Mouse (Mus musculus): Measurements from ENCODE around the gene Mest. TPM values are rescaled to one million over a fixed set of nuclear protein-coding genes. Genes with fewer than 3 reads are reported as not detected.
A peak's percentile ranks its signal among the peaks of the same experiment; 100 is the strongest.

Gene Mest
- polyA plus RNA-seq, 1 experiment from 2014 or later, result 1,257 TPM

DNA sequence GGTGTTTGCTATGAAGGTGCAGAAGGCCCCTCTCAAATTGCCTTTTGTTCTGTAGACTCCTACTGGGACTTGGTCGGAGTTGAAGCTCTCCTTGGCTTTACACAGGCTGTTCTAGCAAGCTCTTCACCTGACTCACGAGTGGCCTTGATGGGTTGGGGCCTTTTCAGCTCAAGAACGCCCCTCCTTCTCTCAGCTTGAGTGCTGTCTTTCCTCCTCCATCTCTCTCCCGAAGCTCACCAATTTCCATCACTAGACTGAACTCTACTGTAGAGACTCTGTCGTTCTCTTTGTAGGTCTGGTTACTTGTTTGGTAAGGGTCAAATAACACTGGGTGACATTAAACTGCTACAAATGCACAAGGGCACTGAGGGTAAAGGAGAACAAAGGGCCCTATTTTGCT, 30.5 kb upstream of the Mest start:
- Histone ChIP-seq H3K4me1 (replicated peaks) (peaks cover 29% of the 10 kb centered on the region), H3K36me3 (no peaks in the 10 kb centered on the region), H3K4me3 (peak overlapping the region; percentile 62), H3K27me3 (ENCODE audit: insufficient read depth, poor library complexity, severe bottlenecking) (no peaks in the 10 kb centered on the region), H3K27ac (peak overlapping the region; percentile 98), H3K9me3 (no peaks in the 10 kb centered on the region)
- 72% methylated on average over 5 of the region's 5 CpGs for WGBS
- DNase-seq (ENCODE audit: low spot score), result no peak

DNA sequence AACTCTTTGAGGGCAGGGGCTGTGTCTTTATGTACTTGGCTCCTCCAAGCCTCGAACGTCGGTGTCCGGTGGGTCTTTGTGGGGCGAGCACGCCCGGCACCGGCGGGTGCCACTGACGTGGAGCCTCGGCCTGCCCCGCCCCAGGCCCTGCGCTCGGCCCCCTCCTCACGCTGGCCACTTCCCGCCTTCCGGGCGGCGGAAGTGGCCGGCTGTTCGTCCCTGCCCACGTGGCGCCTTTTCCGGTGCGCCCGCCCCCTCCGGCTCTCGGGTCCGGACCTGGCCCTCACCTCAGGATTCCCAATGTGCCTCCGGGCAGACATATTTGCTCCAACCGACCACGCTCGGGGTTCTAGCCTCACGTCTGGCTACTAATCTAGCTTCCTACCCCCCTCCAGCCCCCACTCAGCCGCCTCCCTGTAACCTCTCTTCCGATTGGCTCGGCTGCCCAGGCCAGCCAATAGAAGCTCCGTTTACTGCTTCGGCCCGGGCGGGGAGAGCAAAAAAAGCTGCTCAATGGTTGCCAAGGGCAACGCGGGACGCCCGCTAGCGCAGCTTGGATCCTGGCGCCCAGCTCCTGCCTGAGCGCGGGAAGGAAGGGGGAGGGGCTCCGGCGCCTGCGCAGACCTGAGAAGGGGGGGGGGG, 29.9 kb upstream of the Mest start, which contains the start of gene Cep41:
Gene Cep41, minus strand, starts transcription at position 400 of the 642 bp plus-strand sequence.
- H3K27ac ChIP-seq, result peak within 1 kb of the TSS; percentile 98
- H3K27me3 ChIP-seq (ENCODE audit: insufficient read depth, poor library complexity, severe bottlenecking), result no peaks in the 10 kb centered on the region
- peak; percentile 98 for DNase-seq (ENCODE audit: low spot score)
- peak within 1 kb of the TSS; percentile 62 for H3K4me3 ChIP-seq
- peaks cover 29% of the 10 kb centered on the region for H3K4me1 ChIP-seq (replicated peaks)
- H3K36me3 ChIP-seq, result no peaks in the 10 kb centered on the region
- no peaks in the 10 kb centered on the region for H3K9me3 ChIP-seq
- under 1% methylated on average over 52 of the region's 52 CpGs for WGBS

DNA sequence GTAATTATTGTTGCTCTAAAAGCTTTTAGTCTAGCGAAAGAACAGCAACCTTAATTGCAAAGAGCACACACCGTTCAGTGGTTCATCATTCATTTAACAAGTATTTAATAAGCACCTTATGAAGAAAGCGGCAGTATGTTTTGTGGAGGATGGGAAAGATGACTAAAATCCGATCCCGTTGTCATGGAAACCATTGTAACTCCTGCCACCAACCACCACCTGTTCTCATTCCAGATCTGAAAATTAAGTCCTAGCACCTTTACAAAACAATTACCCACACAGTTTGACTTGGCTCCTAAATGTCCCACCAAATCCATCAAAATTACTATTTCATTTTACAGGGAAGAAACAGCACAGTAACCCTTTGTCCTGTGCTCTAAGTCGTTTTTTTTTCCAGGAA, 29.1 kb upstream of the Mest start:
- WGBS, result 42% methylated on average over 6 of the region's 6 CpGs
- no peaks in the 10 kb centered on the region for H3K27me3 ChIP-seq (ENCODE audit: insufficient read depth, poor library complexity, severe bottlenecking)
- no peaks in the 10 kb centered on the region for H3K9me3 ChIP-seq
- DNase-seq (ENCODE audit: low spot score), result no peak
- H3K4me3 ChIP-seq, result peak overlapping the region; percentile 62
- peak overlapping the region; percentile 98 for H3K27ac ChIP-seq
- H3K36me3 ChIP-seq, result no peaks in the 10 kb centered on the region
- H3K4me1 ChIP-seq (replicated peaks), result peaks cover 29% of the 10 kb centered on the region

DNA sequence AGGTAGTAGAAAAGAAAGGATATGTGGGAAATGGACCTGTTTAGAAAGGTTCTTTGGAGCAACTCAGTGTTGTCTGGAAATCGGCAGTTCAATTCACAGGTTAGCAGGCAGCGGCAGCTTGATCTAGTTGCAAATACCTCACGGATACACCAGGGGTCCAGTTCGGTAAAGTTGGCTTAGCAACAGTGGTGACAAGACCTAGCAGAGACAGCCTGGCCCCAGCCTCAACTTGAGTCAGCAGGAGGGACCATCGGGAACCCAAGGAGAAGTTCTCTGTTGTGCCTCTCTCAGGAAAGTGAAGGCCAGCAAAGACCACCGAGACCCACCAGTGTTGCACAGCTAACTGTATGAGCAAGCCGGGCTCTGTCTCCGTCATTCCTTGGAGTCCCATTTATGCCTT, 28.2 kb upstream of the Mest start:
- DNase-seq (ENCODE audit: low spot score), result no peak
- peaks cover 32% of the 10 kb centered on the region for H3K4me1 ChIP-seq (replicated peaks)
- H3K36me3 ChIP-seq, result no peaks in the 10 kb centered on the region
- peak overlapping the region; percentile 30; the same call in 1 of the 2 replicates for H3K27ac ChIP-seq
- H3K4me3 ChIP-seq, result no peak overlapping the region
- H3K9me3 ChIP-seq, result no peaks in the 10 kb centered on the region
- no peaks in the 10 kb centered on the region for H3K27me3 ChIP-seq (ENCODE audit: insufficient read depth, poor library complexity, severe bottlenecking)
- 89% methylated on average over 8 of the region's 8 CpGs for WGBS

DNA sequence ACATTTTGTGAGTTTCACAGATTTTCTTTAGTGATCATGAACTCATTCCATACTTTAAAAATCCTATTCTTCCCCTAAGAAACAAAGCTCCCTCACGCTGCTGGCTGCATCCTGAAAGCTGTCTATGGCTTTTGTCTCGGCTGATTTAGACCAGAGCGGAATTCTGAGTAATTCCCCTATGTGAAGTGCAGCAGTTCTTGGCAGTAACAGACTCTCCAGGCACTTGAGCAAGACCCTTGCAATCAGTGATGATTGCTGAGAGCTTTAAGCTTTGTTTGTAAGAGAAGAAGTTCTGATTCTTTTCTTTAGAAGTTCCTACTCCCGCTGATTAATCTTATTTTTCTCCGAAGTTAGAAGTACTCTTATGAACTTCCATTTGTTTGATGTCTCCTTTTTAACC, 25.9 kb upstream of the Mest start:
- H3K4me3 ChIP-seq, result no peak overlapping the region
- WGBS, result 63% methylated on average over 5 of the region's 5 CpGs
- H3K27me3 ChIP-seq (ENCODE audit: insufficient read depth, poor library complexity, severe bottlenecking), result no peaks in the 10 kb centered on the region
- H3K36me3 ChIP-seq, result no peaks in the 10 kb centered on the region
- peak overlapping the region; percentile 78; the same call in 1 of the 2 replicates for H3K27ac ChIP-seq
- no peak for DNase-seq (ENCODE audit: low spot score)
- H3K4me1 ChIP-seq (replicated peaks), result peaks cover 36% of the 10 kb centered on the region
- no peaks in the 10 kb centered on the region for H3K9me3 ChIP-seq

DNA sequence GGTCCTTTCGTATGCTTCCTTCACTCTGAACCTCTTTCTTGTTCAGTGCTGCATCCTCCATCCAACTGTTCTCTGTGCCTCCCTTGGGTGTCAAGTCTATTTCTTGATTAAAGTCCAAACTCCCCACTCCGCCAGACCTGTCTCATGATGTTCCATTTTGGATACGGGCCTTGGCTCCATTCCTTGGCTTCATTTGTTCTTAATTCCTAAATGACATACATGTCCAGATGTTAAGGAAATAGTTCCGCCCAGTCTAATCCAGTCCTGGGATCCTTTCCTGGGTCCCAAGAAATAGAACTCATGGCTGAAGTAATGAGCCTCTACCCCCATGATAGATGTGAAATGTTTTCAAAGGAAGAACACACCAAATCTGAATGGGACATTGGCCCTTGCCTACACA, 25.3 kb upstream of the Mest start:
- Histone ChIP-seq H3K36me3 (no peaks in the 10 kb centered on the region), H3K9me3 (no peaks in the 10 kb centered on the region), H3K27ac (peak overlapping the region; percentile 78; the same call in 1 of the 2 replicates), H3K27me3 (ENCODE audit: insufficient read depth, poor library complexity, severe bottlenecking) (no peaks in the 10 kb centered on the region), H3K4me1 (replicated peaks) (peaks cover 30% of the 10 kb centered on the region), H3K4me3 (no peak overlapping the region)
- DNase-seq (ENCODE audit: low spot score), result no peak
- 96% methylated on average over 4 of the region's 4 CpGs for WGBS

DNA sequence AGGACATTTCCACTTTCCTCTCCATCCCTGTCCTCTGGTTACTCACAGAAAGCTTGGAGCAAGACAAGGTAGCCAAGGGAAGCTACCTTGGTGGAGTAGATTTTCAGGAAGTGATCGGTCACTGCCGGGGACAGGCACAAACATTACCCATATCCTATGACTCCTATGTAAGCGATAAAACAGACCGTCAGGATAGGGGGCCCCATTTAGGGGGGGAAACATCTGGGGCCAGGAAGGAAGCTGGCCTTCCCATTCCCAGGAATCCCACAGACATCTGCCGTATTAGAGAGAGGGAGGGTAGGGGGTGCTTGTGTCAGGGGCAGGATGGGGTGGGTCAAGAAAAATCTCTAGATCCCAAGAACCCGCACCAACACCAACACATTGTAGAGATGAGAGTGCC, 23.2 kb upstream of the Mest start:
- Histone ChIP-seq H3K27me3 (ENCODE audit: insufficient read depth, poor library complexity, severe bottlenecking) (no peaks in the 10 kb centered on the region), H3K4me1 (replicated peaks) (peaks cover 16% of the 10 kb centered on the region), H3K27ac (peak overlapping the region; percentile 71), H3K4me3 (no peak overlapping the region), H3K9me3 (no peaks in the 10 kb centered on the region), H3K36me3 (no peaks in the 10 kb centered on the region)
- no peak for DNase-seq (ENCODE audit: low spot score)
- WGBS, result 76% methylated on average over 6 of the region's 6 CpGs

DNA sequence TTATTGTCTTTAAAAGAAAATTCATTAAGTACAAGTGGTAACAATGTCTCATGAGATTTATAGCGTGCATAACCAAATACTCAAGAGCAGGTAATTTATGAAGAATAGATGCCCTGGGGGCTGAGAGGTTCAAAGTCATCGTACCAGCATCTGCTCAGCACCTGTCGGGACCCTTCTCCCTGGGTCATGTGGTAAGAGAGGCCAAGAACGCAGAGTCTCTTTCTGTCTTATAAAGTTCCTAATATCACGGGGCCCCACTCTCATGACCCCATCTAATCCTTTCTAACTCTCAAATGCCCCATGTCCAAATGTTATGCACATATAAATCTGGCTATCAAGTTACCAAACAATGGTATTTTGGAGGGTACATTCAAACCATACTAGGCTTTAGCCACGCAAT, 20.5 kb upstream of the Mest start:
- 81% methylated on average over 6 of the region's 6 CpGs for WGBS
- Histone ChIP-seq H3K4me3 (no peak overlapping the region), H3K9me3 (no peaks in the 10 kb centered on the region), H3K4me1 (replicated peaks) (peaks cover 18% of the 10 kb centered on the region), H3K27me3 (ENCODE audit: insufficient read depth, poor library complexity, severe bottlenecking) (no peaks in the 10 kb centered on the region), H3K27ac (no peak overlapping the region), H3K36me3 (no peaks in the 10 kb centered on the region)
- no peak for DNase-seq (ENCODE audit: low spot score)

DNA sequence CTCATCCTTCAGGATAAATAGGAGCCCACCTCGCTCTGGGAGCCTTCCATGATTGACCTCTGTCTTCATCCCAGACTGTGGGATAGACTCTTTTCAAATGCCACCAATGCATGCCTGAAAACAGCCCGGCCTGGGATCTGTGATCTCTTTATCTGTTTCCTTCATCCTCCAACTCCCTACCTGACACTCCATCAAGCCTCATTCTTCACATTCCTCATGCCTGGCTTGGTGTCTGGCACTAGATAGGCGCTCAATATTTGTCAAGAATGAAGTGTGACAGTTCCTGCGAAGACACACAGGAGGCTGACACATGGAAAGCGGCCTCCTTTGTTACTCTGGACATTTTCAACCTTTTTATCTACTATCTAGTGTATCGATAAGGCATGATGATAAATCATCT, 19.9 kb upstream of the Mest start:
- no peaks in the 10 kb centered on the region for H3K36me3 ChIP-seq
- no peaks in the 10 kb centered on the region for H3K27me3 ChIP-seq (ENCODE audit: insufficient read depth, poor library complexity, severe bottlenecking)
- no peaks in the 10 kb centered on the region for H3K9me3 ChIP-seq
- no peak overlapping the region for H3K4me3 ChIP-seq
- H3K4me1 ChIP-seq (replicated peaks), result peaks cover 18% of the 10 kb centered on the region
- 78% methylated on average over 6 of the region's 6 CpGs for WGBS
- DNase-seq (ENCODE audit: low spot score), result no peak
- H3K27ac ChIP-seq, result no peak overlapping the region

DNA sequence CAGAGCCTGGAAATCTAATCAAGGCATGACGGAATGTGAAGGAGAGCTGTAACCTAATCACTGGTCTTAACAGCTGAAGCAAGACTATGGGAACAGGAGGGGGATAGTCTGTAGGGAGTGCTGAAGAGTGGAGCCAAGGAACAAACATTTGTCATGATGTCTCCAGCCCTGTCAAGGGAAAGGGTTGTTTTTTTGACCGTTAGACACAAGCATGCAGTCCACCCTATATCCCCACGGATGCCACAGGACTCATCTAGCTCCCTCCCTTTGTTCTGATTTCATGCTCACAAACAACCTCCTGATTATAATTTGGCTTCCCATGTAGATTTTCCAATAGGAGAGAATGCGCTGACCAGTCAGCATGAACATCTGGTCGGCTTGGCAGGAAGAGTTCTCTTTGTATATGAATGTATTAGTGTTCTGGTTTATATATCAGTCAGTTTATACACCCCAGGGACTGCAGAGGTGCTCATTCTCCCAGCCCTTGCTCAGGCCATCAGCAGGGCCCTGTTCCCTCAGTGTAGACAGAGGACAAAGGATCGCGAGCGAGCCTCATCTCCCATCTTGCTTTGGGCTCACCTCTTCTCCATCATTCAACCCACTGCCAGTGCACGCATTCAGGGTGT, 19.3 kb upstream of the Mest start:
- DNase-seq (ENCODE audit: low spot score), result no peak
- H3K4me1 ChIP-seq (replicated peaks), result peaks cover 20% of the 10 kb centered on the region
- peak overlapping the region; percentile 0; the same call in 1 of the 2 replicates for H3K27ac ChIP-seq
- no peaks in the 10 kb centered on the region for H3K36me3 ChIP-seq
- 84% methylated on average over 9 of the region's 9 CpGs for WGBS
- no peaks in the 10 kb centered on the region for H3K9me3 ChIP-seq
- H3K27me3 ChIP-seq (ENCODE audit: insufficient read depth, poor library complexity, severe bottlenecking), result no peaks in the 10 kb centered on the region
- H3K4me3 ChIP-seq, result no peak overlapping the region

DNA sequence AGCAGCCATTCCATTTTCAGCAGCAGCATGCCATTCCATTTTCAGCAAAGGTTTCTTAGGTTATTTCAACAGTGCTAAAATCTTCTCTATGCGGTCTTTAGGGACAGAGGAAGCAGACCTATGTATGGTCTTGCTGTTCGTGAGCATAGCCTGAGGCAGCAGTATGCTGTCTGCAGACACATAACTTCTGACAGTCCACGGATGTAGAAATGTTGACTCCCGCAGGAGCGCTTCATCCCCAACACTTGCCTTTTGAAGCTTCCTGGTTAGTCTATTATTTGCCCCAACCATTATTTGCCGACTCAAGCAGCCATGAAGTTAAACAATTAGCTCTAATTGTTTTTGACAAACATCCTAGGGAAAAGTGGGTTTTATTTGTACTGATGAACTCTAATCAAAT, 14.2 kb upstream of the Mest start:
- peak overlapping the region; percentile 71 for H3K27ac ChIP-seq

DNA sequence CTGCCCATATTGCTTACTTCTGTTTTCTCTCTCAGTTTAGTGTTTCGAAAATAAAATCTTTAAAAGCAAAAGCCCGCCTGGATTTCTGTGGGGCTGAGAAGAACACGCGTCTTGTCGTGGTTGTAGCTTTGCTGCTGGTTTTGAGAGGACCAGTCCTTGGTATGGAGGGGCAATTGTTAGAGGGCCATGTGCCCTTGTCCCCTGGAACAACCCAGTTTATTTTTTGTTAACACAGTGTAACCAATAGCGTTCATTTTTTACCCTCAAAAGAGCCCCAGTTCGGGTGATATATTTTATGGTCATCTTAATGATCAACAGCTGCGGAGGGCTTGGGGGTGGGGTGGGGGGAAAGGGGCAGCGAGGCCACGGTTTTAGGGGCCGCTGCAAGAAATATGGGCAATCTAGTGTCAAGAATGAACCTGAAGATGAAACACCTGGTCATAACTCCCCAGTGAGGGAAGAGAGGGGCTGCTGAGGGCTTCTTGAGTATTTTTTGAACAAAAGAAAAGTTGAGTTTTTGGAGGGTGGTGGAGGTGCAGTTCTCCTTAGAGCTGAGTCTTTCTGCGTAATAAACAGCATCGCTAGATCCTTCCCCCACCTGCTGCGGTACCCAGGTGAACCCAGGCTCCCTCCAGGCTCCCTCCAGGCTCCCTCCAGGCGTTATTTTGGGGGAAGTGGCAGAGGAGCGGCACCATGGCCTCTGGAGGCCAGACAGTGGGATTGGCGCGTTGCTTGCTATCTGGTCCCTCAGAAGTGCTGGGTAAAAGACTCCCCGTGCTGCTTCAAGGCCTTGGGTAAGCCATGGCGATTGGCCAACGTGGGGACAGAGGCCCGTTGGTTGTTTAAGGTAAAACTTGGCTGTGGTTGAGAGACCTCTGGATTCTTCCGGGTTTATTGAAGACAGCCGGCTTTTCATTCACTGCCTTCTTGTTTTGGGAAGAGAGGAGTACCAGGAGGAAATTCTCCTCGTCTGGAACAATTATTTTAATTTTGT, 12.7 kb upstream of the Mest start:
- Histone ChIP-seq H3K27me3 (ENCODE audit: insufficient read depth, poor library complexity, severe bottlenecking) (0 out of 2 replicates have a peak, but pooled peaks cover 4% of the 10 kb centered on the region), H3K9me3 (no peaks in the 10 kb centered on the region), H3K36me3 (no peaks in the 10 kb centered on the region), H3K27ac (peak overlapping the region; percentile 75), H3K4me1 (replicated peaks) (peaks cover 36% of the 10 kb centered on the region), H3K4me3 (no peak overlapping the region)
- no peak for DNase-seq (ENCODE audit: low spot score)
- 69% methylated on average over 25 of the region's 25 CpGs for WGBS

More for the DNA sequence above, 14.2 kb upstream of the Mest start:
- no peak for DNase-seq (ENCODE audit: low spot score)
- H3K27me3 ChIP-seq (ENCODE audit: insufficient read depth, poor library complexity, severe bottlenecking), result 0 out of 2 replicates have a peak, but pooled peaks cover 4% of the 10 kb centered on the region
- no peaks in the 10 kb centered on the region for H3K36me3 ChIP-seq
- no peaks in the 10 kb centered on the region for H3K9me3 ChIP-seq
- peaks cover 37% of the 10 kb centered on the region for H3K4me1 ChIP-seq (replicated peaks)
- H3K4me3 ChIP-seq, result no peak overlapping the region
- WGBS, result 38% methylated on average over 6 of the region's 6 CpGs

Data from hindbrain, embryonic 10.5 days (tissue).